Mouse (Mus musculus): Measurements from ENCODE around the gene Tmsb4x.

- TF ChIP-seq POLR2A (IDR thresholded peaks at IDR 0.05; ENCODE audit: borderline replicate concordance, insufficient read depth, low read length): no peak
- TF ChIP-seq CTCF (IDR thresholded peaks at IDR 0.05; ENCODE audit: borderline replicate concordance, insufficient read depth, low read depth, low read length): no peak
Measured at GRCm38 (mm10) chrX:167226570-167226969, 17.5 kb upstream of the Tmsb4x start.

Measured in cerebellum, adult 2 months (tissue).